Mouse (Mus musculus): ENCODE data around the gene Ptgdr2.

DNA sequence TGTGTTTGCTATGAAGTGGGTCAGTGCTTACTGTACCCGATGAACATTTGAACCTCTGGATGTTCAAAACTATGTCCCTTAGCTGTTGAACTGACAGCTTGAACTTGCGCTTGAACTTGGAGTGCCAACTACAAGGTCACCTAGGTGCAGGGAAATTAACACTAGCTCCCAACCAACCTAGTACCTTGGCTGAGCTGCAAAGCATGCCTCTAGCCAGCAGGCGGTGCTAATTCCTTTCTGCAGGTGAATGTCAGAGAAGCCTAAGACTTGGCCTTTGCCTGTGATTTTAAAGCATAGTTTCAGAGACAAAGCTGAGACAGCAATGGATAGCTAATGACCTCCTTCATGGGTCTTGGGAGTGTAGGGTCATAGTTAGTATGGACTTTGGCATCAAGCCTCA, 29.1 kb upstream of the Ptgdr2 start:
- no peak for TF ChIP-seq EP300 (IDR thresholded peaks at IDR 0.05; ENCODE audit: low read depth)
- peak; percentile 87 for TF ChIP-seq CTCF (IDR thresholded peaks at IDR 0.05; ENCODE audit: low read depth)

All from liver, postnatal 0 days (tissue).